Mouse (Mus musculus): ENCODE data around the gene Thoc3.

DNA sequence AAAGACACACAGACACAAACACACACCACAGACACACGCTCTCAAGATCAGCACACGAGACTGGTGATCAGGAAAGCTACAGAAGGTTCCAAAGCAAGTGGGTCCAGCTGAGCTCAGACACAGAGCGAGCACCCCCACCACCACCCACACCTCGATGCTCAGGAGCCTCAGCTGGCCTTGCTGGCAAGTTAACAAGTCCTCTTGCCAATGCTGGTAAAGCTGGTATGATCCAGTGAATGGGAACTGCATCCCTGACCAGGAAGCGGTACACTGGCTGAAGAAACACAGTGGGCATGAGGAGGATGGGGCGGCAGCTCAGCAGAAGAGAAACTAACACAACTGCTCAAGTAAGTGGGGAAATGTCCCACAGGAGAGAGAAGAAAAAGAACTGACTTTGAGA is 22.7 kb upstream of the Thoc3 start:
- TF ChIP-seq CTCF (IDR thresholded peaks at IDR 0.05; ENCODE audit: low read depth, low read length): no peak
- TF ChIP-seq POLR2A (IDR thresholded peaks at IDR 0.05; ENCODE audit: extremely low read depth, insufficient read depth, low read length): no peak
